Mouse (Mus musculus) ovary, postnatal 36 days (tissue): ENCODE measurements around the gene Mmp23.
A peak's percentile ranks its signal among the peaks of the same experiment; 100 is the strongest.

Experiments used
- DNase-seq: peaks from one replicate; pipeline ENCODE4 v3.0.0; 2022; ENCODE audit warnings: low spot score, mixed read lengths

Mmp23 gene

DNA sequence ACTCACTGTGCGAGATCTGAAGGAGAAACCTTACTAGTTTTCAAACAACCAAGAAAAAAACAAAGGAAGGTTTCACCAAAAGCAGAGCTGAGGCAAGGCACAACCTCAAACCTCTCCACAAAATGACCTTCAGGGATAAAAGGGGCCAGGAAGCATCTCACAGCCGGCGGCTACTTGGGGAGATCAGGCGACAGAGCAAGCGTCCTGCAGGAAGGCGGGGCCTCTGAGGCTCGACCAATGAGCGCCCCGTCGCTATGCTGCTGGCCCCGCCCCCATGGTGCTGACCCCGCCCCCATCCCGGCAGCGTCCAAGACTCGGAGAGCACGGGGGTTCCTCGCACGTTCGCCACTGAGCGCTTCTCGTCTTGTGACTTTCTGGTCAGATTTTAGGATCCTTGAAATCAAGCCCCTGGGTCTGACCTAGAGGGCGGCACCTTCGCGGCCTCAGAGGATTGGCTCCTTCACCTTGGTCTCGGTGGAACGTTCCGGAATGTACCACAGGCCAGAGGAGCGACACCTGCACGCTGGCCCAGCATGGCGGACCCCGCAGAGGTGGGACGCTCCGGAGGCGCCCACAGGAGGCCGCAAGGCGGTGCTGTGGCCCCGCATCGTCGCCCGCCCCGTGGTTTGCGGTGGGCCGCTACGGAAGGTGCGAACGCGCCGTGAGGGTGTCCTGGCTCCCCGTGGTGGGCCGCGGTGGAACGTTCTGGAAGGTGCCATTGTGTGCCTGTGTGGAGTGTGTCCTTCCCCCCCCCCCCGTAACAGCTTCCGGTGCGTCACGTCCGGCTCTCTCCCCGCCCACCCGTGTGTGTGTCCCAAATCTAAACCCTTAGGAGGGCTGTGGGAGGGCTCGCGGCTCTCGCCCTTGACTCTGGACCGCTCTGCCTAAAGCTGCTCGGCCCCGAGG lies 51.8 kb downstream of the Mmp23 start, which contains the start of gene Slc35e2:
Gene Slc35e2 (plus strand): TSS at position 326 of the 906 bp plus-strand sequence.
- DNase-seq, result peak; percentile 91
